Mouse (Mus musculus): ENCODE measurements around the gene Chst12. TPM values are rescaled to one million over a fixed set of nuclear protein-coding genes. Genes with fewer than 3 reads are reported as not detected.
A peak's percentile ranks its signal among the peaks of the same experiment; 100 is the strongest.

Gene Chst12
- polyA plus RNA-seq, 1 experiment = 14.7 TPM

DNA sequence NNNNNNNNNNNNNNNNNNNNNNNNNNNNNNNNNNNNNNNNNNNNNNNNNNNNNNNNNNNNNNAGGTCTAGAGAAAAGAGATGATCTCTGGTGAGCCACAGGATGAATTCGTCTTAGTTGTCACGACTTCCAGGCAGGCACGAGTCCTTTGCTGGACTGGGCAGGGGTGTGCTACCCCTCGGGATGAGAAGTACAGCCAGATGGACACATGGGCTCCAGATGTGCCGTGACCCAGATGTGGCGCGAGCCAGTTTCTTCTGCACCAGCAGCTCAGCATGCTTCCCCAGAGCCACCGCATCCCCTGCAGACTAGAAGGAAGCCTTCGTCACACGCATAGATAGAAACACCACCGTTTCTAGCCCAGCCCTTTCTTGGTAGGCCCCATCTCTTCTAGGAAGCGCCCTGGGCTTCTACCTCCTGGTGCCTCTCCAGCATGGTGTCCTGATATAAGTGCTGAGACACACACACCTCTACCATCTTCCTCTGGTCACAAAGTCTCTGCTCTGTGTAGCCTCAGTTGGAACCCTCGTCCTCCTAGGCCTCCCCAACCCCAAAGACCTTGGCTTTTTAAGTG is 32.8 kb downstream of the Chst12 start:
- Histone ChIP-seq H3K27me3 (ENCODE audit: control insufficient read depth, insufficient read depth, insufficient read length) (peaks cover 3% of the 10 kb centered on the region), H3K79me3 (ENCODE audit: low read depth) (no peaks in the 10 kb centered on the region), H3K79me2 (ENCODE audit: control insufficient read depth, insufficient read depth) (no peaks in the 10 kb centered on the region), H3K36me3 (ENCODE audit: control insufficient read depth, insufficient read depth) (no peaks in the 10 kb centered on the region), H3K4me3 (ENCODE audit: insufficient read depth, poor library complexity, severe bottlenecking) (no peak overlapping the region), H3ac (ENCODE audit: control insufficient read depth, insufficient read length, low read depth) (no peak overlapping the region)
- TF ChIP-seq MAX (IDR thresholded peaks at IDR 0.05) (no peak), CTCF (IDR thresholded peaks at IDR 0.05; ENCODE audit: control insufficient read depth, insufficient read depth, insufficient read length) (no peak), MYOG (IDR thresholded peaks at IDR 0.05; ENCODE audit: control insufficient read depth, extremely low read depth, insufficient read length) (no peak), CEBPB (IDR thresholded peaks at IDR 0.05; ENCODE audit: low read depth) (no peak), USF1 (IDR thresholded peaks at IDR 0.05; ENCODE audit: low read depth) (no peak), MYOD1 (IDR thresholded peaks at IDR 0.05; ENCODE audit: control insufficient read depth, insufficient read length, low read depth) (no peak), FOSL1 (IDR thresholded peaks at IDR 0.05; ENCODE audit: insufficient read depth, low read length, poor library complexity, severe bottlenecking) (no peak)

DNA sequence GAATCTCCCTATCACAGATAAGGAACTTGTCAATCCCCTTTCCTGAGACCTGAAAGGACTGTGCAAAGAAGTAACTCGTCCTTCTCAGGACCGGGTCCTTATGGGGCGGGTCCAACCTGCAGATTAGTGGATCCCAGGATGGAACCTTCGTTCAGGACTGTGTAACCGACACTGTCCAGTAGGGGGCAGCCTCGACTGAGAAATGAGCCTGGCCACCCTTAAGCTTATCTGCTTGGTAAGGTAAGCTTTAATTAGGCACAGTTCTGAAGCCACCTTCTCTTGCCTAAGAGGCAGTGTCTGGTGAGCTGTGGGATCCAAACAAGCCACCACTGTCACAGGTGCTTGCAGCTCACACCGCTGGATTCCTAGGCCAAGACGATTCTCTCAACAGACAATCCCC is 34.8 kb downstream of the Chst12 start:
- TF ChIP-seq CTCF (IDR thresholded peaks at IDR 0.05; ENCODE audit: control insufficient read depth, insufficient read depth, insufficient read length) = peak; percentile 73
- TF ChIP-seq MAX (IDR thresholded peaks at IDR 0.05) = no peak
- no peak overlapping the region for H3K4me3 ChIP-seq (ENCODE audit: insufficient read depth, poor library complexity, severe bottlenecking)
- peaks cover 3% of the 10 kb centered on the region for H3K27me3 ChIP-seq (ENCODE audit: control insufficient read depth, insufficient read depth, insufficient read length)
- H3ac ChIP-seq (ENCODE audit: control insufficient read depth, insufficient read length, low read depth) = no peak overlapping the region
- H3K79me2 ChIP-seq (ENCODE audit: control insufficient read depth, insufficient read depth) = no peaks in the 10 kb centered on the region
- no peaks in the 10 kb centered on the region for H3K79me3 ChIP-seq (ENCODE audit: low read depth)
- no peaks in the 10 kb centered on the region for H3K36me3 ChIP-seq (ENCODE audit: control insufficient read depth, insufficient read depth)

DNA sequence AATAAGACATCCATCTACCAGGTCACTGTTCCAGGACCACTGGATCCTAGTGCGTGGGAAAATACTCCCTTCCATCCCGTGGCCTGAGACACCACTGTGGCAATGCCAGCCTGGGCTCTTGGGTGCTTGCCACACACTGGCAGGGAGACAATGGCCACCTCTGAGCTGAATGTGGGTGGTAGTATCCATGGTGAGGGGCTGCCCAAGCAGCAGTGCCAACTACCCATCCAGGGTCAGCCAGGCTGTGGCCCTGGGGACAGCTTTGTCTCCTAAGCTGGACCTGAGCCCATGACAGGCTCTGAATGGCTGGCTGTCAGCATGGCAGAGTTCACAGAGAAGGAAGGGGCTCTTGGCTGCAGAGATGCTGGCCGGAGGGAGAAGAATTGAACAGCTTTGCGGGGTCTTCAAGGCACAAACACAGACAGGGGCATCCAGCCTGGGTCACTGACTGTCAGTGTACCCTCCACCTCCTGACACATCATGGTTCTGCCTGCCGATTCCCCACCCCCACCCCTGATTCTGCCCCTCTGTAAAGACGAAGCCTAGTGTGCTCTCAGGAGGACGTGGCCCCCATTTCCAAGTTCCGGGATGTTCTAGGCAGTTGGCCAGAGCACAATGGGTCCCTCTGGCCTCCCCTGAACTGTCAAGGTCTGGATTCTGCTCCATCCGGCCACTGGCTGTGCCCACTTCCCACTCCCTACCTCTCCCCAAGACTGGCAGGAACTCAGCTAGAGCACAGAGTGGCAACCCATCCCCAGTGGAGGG is 37.6 kb downstream of the Chst12 start:
- H3K4me3 ChIP-seq (ENCODE audit: insufficient read depth, poor library complexity, severe bottlenecking) = no peak overlapping the region
- no peaks in the 10 kb centered on the region for H3K79me2 ChIP-seq (ENCODE audit: control insufficient read depth, insufficient read depth)
- no peak overlapping the region for H3ac ChIP-seq (ENCODE audit: control insufficient read depth, insufficient read length, low read depth)
- TF ChIP-seq CTCF (IDR thresholded peaks at IDR 0.05; ENCODE audit: control insufficient read depth, insufficient read depth, insufficient read length) (no peak), MYOG (IDR thresholded peaks at IDR 0.05; ENCODE audit: control insufficient read depth, extremely low read depth, insufficient read length) (no peak), CEBPB (IDR thresholded peaks at IDR 0.05; ENCODE audit: low read depth) (no peak), MAX (IDR thresholded peaks at IDR 0.05) (no peak), USF1 (IDR thresholded peaks at IDR 0.05; ENCODE audit: low read depth) (no peak)
- no peaks in the 10 kb centered on the region for H3K79me3 ChIP-seq (ENCODE audit: low read depth)
- no peaks in the 10 kb centered on the region for H3K36me3 ChIP-seq (ENCODE audit: control insufficient read depth, insufficient read depth)
- peaks cover 3% of the 10 kb centered on the region for H3K27me3 ChIP-seq (ENCODE audit: control insufficient read depth, insufficient read depth, insufficient read length)

DNA sequence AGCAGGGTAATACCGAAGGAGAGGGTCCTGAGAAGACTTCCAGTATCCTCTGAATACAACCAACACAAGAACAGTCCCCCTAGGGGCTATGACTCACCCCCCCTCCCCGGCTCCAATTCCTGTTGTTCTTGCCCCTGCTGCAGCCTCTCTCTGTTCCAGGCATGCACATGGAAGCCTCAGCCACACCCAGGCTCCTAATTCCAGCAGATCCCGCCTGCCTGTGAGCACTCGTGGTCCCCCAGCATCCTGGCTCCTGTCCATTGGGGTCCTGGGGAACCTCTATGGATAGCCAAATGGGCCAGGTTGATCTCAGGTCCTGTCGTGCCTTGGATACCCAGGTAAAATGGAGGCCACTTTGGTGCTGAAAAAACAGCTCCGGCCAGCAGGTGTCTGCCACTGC is 40.3 kb downstream of the Chst12 start:
- TF ChIP-seq MYOG (IDR thresholded peaks at IDR 0.05; ENCODE audit: control insufficient read depth, extremely low read depth, insufficient read length) = no peak
- TF ChIP-seq USF1 (IDR thresholded peaks at IDR 0.05; ENCODE audit: low read depth) = no peak
- no peak for TF ChIP-seq CEBPB (IDR thresholded peaks at IDR 0.05; ENCODE audit: low read depth)
- no peak for TF ChIP-seq CTCF (IDR thresholded peaks at IDR 0.05; ENCODE audit: control insufficient read depth, insufficient read depth, insufficient read length)
- no peak for TF ChIP-seq FOSL1 (IDR thresholded peaks at IDR 0.05; ENCODE audit: insufficient read depth, low read length, poor library complexity, severe bottlenecking)
- no peak for TF ChIP-seq MYOD1 (IDR thresholded peaks at IDR 0.05; ENCODE audit: control insufficient read depth, insufficient read length, low read depth)
- no peak for TF ChIP-seq MAX (IDR thresholded peaks at IDR 0.05)
- Histone ChIP-seq H3K36me3 (ENCODE audit: control insufficient read depth, insufficient read depth) (no peaks in the 10 kb centered on the region), H3K79me3 (ENCODE audit: low read depth) (no peaks in the 10 kb centered on the region), H3K4me3 (ENCODE audit: insufficient read depth, poor library complexity, severe bottlenecking) (no peak overlapping the region), H3K27me3 (ENCODE audit: control insufficient read depth, insufficient read depth, insufficient read length) (peaks cover 3% of the 10 kb centered on the region), H3ac (ENCODE audit: control insufficient read depth, insufficient read length, low read depth) (no peak overlapping the region), H3K79me2 (ENCODE audit: control insufficient read depth, insufficient read depth) (no peaks in the 10 kb centered on the region)

DNA sequence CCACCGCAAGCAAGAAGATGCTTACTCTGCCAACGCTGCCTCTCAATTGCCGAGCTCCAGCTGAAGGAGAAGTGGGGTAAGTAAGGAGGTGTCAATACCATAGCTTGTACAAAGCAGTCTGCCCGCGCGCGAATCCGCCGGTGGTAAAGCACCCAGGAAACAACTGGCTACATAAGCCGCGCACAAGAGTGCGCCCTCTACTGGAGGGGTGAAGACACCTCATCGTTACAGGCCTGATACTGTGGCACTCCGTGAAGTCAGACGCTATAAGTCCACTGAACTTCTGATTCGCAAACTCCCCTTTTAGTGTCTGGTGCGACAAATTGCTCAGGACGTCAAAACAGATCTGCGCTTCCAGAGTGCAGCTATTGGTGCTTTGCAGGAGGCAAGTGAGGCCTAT is 41.0 kb downstream of the Chst12 start:
- Histone ChIP-seq H3K79me3 (ENCODE audit: low read depth) (no peaks in the 10 kb centered on the region), H3K36me3 (ENCODE audit: control insufficient read depth, insufficient read depth) (no peaks in the 10 kb centered on the region), H3K79me2 (ENCODE audit: control insufficient read depth, insufficient read depth) (no peaks in the 10 kb centered on the region), H3ac (ENCODE audit: control insufficient read depth, insufficient read length, low read depth) (no peak overlapping the region), H3K27me3 (ENCODE audit: control insufficient read depth, insufficient read depth, insufficient read length) (peaks cover 5% of the 10 kb centered on the region), H3K4me3 (ENCODE audit: insufficient read depth, poor library complexity, severe bottlenecking) (no peak overlapping the region)
- no peak for TF ChIP-seq CEBPB (IDR thresholded peaks at IDR 0.05; ENCODE audit: low read depth)
- TF ChIP-seq CTCF (IDR thresholded peaks at IDR 0.05; ENCODE audit: control insufficient read depth, insufficient read depth, insufficient read length) = no peak
- TF ChIP-seq MAX (IDR thresholded peaks at IDR 0.05) = no peak
- TF ChIP-seq MYOD1 (IDR thresholded peaks at IDR 0.05; ENCODE audit: control insufficient read depth, insufficient read length, low read depth) = no peak
- no peak for TF ChIP-seq USF1 (IDR thresholded peaks at IDR 0.05; ENCODE audit: low read depth)
- TF ChIP-seq FOSL1 (IDR thresholded peaks at IDR 0.05; ENCODE audit: insufficient read depth, low read length, poor library complexity, severe bottlenecking) = no peak
- no peak for TF ChIP-seq MYOG (IDR thresholded peaks at IDR 0.05; ENCODE audit: control insufficient read depth, extremely low read depth, insufficient read length)
